Mouse (Mus musculus): ENCODE results near the gene Usp11.
A peak's percentile ranks its signal among the peaks of the same experiment; 100 is the strongest.

Gene Usp11

GRCm38 (mm10) chrX:20703741-20704290, at the start of gene Usp11:
TSS of gene Usp11 (plus strand) at chrX:20703906.
- no peak for DNase-seq

- no peak for DNase-seq
Measured at GRCm38 (mm10) chrX:20657593-20657992, 46.1 kb upstream of the Usp11 start.

- peak; percentile 69 for DNase-seq
Measured at GRCm38 (mm10) chrX:20658026-20658652, 45.6 kb upstream of the Usp11 start, which contains the start of gene Uba1. TSS of gene Uba1 (plus strand) at chrX:20658326.

GRCm38 (mm10) chrX:20658891-20659406, 44.8 kb upstream of the Usp11 start:
- DNase-seq, result no peak

GRCm38 (mm10) chrX:20662317-20662715, 41.4 kb upstream of the Usp11 start:
- no peak for DNase-seq

- DNase-seq, result peak; percentile 87
Measured at GRCm38 (mm10) chrX:20662716-20663443, 40.8 kb upstream of the Usp11 start.

GRCm38 (mm10) chrX:20663444-20663790, 40.3 kb upstream of the Usp11 start:
- no peak for DNase-seq

- peak; percentile 95 for DNase-seq
Measured at GRCm38 (mm10) chrX:20687519-20688067, 16.1 kb upstream of the Usp11 start, which contains the start of gene Cdk16. TSS of gene Cdk16 (plus strand) at chrX:20687954.

GRCm38 (mm10) chrX:20688068-20688547, 15.6 kb upstream of the Usp11 start:
- peak; percentile 83 for DNase-seq

- peak; percentile 57 for DNase-seq
Measured at GRCm38 (mm10) chrX:20688615-20689014, 15.1 kb upstream of the Usp11 start.

- DNase-seq, result no peak
Measured at GRCm38 (mm10) chrX:20691566-20691965, 12.1 kb upstream of the Usp11 start.

- no peak for DNase-seq
Measured at GRCm38 (mm10) chrX:20692616-20693015, 11.1 kb upstream of the Usp11 start.

- DNase-seq, result no peak
Measured at GRCm38 (mm10) chrX:20695842-20696241, 7.9 kb upstream of the Usp11 start.

GRCm38 (mm10) chrX:20704295-20705082, 783 bp downstream of the Usp11 start:
- peak; percentile 75 for DNase-seq

GRCm38 (mm10) chrX:20705083-20705402, 1.3 kb downstream of the Usp11 start:
- no peak for DNase-seq

- DNase-seq, result no peak
Measured at GRCm38 (mm10) chrX:20728681-20729080, 25.0 kb downstream of the Usp11 start.

- peak; percentile 3 for DNase-seq
Measured at GRCm38 (mm10) chrX:20730048-20730447, 26.3 kb downstream of the Usp11 start.

GRCm38 (mm10) chrX:20736479-20736878, 32.8 kb downstream of the Usp11 start:
- DNase-seq, result no peak

GRCm38 (mm10) chrX:20748829-20749228, 45.1 kb downstream of the Usp11 start:
- no peak for DNase-seq

GRCm38 (mm10) chrX:20761201-20761600, 57.5 kb downstream of the Usp11 start:
- no peak for DNase-seq
